Mouse (Mus musculus) gastrocnemius, postnatal 25 days (tissue): ENCODE data around the gene Rgs14. TPM values are rescaled to one million over a fixed set of nuclear protein-coding genes. Genes with fewer than 3 reads are reported as not detected.

Experiments used
- DNase-seq: peaks from one replicate; pipeline ENCODE4 v3.0.0; 2022
- long read RNA-seq, 2 experiments: library from polyadenylated mRNA; stranded (forward); transcript quantifications; one replicate each; pipeline ENCODE4 v2.0.0; 2021
- total RNA-seq, 2 experiments: library from RNA; stranded (reverse); gene quantifications; 1 replicate in 1 of 2; 2 replicates in 1 of 2; pipeline ENCODE4 v1.2.3; 2021

Rgs14 gene
- under 1 TPM; 0.15 to 0.35 TPM for total RNA-seq
- long read RNA-seq, experiment 1 = 0 reads
- long read RNA-seq, experiment 2 = 0 reads

DNA sequence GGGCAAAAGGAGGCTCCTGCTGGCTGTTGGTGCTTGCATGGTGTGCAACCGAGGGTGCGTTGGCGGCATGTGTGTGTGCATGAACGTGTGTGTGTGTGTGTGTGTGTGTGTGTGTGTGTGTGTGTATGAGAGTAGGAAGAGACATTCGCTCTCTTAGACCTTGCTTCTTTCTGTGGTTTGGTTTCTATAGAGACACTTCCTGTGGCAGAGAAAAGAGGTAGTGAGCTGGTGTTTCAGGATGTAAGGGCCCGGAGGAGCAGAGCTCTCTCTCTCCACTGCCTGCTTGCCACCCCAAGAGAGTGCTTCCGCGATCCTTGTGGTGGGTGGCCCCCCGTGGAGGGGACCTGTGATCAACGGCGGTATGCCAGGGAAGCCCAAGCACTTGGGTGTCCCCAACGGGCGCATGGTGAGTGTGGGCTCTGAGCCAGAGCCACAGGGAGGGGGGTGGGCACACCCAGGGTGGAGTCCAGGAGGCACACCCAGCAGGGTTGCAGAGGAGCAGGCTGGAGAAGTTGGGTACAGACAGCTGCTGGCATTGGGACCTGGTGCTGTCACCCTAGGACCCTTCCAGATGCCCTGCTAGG lies at the start of gene Rgs14:
Gene Rgs14 (plus strand): TSS at position 202 of the 584 bp plus-strand sequence.
- peak; percentile 32 for DNase-seq

DNA sequence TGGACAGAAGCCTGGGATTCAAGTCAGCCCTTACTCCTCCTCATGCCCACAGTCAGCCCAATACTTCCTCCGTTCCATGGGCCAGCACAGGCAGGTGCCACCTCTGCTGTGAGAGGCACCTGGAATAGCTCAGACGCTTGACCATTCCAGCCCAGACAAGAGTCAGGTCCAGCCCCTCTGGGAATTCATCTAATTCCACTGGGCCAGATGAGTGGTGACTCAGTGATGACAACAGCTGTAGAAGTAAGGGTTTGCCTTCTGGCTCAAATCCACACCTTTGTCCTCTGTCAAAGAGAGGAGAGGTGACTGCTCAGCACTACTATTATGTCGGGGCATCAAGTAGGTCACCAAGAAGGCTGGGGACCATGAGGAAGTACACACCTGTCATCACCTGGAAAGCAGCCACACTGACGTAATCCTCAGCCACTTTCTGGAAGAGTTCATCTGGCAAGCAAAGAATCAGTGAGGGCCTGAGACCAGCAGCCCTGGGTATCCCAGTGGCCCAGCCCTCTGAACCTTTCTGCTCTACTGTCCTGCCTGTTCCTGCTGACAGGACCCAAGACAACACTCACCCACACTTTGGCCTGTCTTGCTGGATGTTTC lies 49.5 kb upstream of the Rgs14 start, which contains the start of gene Prelid1:
Gene Prelid1 (plus strand): TSS at position 570 of the 603 bp plus-strand sequence.
- no peak for DNase-seq

GRCm38 (mm10) chr13:55321434-55322129 lies 48.0 kb upstream of the Rgs14 start, which contains the start of gene Rab24:
Rab24 (minus strand) TSS chr13:55321946.
- DNase-seq = peak; percentile 89

- DNase-seq = no peak
Measured at GRCm38 (mm10) chr13:55322130-55322825, 47.3 kb upstream of the Rgs14 start.

DNA sequence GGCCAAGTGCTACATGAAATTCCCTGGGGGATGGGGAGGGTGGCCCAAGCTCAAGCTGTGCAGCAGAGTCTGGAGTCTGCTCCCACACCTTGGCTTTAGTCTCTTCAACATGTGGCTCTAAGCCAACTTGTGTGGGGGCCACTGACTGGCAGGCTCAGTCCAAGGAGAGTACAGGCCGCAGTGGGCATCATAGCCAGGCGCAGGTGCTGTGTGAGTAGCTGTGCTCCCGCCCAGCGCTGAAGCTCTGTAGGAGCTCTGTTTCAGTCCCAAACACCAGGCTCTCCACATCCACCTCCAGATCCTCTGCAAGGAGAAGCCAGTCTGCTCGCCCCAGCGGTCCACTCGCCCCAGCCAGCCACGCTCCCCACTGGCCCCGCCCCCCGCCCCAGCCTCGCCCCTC lies 43.9 kb upstream of the Rgs14 start:
- DNase-seq = no peak

- no peak for DNase-seq
Measured at GRCm38 (mm10) chr13:55327169-55327568, 42.4 kb upstream of the Rgs14 start.

DNA sequence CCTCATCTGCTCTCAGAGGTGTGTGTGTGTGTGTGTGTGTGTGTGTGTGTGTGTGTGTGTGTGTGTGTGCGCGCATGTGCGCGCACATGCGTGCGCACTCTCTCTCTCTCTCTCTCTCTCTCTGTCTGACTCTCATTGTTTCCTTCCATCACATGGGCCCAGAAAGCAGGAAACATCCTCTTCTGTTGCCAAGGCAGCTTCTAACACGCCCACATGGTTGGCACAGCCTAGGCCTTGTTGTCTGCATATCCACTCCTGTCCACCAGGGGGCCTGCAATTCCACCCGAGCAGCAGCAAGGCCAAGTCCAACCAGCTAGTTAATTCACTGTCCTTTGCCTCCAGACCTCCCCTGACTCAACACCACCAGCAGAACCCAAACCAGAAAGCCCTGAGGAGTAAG lies 41.9 kb upstream of the Rgs14 start:
- peak; percentile 81 for DNase-seq

DNA sequence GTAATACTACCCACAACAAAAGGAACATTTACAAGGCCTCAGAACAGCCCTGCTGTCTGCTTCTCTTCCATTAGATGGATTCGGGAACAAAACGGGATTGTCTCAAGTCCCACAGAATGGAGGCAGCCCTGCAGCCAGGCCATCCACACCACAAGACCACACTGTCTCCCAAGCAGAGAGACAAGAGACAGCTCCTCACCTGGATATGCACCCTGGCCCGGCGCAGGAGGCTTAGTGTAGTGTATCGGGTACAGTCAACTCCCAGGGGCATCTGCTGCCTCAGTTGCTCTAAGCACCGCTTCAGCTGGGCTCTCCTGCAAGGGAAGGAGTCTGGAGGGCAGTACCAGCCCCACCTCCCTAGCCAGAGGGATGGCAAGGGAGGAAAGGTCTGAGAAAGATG lies 41.4 kb upstream of the Rgs14 start:
- DNase-seq = no peak

DNA sequence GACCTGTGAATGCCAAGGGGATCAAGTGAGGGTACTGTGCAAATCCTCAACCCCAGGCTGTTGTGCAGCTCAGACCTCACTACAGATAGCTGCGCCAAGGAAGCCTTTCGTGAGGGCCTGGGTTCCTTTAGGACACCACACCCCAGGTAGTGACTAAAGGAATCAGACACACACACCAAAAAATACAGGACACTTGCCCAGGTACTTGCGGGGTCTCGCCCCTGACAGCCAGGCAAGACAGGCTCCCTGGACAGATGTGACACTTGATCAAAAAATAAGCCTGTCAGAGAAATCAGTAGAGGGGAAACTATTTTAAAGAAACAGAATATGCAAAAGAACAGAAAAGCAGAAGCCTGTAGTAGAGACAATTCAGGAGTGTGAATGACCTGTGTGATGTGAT lies 40.9 kb upstream of the Rgs14 start:
- no peak for DNase-seq

- DNase-seq = peak; percentile 26
Measured at GRCm38 (mm10) chr13:55329109-55329682, 40.3 kb upstream of the Rgs14 start.

- peak; percentile 82 for DNase-seq
Measured at GRCm38 (mm10) chr13:55329683-55330566, 39.6 kb upstream of the Rgs14 start, which contains the start of gene Mxd3. Mxd3 (minus strand) TSS chr13:55329823.

DNA sequence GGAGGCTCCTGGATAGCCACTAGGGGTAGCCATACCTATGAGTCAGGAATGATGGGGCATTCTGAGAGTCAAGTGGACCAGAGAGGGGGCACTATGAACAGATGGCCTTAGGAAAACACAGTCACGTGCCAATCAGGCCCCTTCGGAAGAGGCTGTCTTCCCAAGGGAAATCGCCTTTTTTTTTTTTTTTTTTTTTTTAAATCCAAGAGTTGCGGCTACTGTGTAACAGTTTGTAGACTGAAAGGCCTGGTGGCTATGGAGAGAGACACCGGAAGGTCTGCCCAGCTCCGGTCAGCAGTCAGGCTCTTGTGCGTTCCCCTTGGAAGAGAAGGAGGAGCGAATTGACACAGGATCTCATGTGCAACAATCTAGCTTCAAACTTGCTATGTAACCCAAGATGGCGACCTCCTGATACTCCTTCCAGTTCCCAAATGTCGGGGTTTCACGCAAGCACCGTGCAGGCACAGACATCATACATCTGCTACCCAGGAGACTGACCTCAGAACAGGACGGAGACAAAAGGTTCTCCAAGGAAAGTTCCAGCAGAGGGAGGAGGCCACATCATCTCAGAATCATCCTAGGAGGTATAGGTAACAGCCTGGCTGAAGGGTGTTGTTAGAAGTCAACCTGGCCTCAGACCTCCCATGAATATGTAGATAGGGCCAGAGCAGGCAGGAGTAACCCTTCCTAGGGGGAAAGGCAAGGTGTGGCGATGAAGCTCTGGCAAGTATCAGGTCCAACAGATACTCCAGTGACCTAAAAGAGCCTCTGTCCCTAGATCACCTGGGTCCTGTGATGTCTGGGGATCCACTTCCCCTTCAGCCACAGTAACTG lies 38.7 kb upstream of the Rgs14 start:
- no peak for DNase-seq

DNA sequence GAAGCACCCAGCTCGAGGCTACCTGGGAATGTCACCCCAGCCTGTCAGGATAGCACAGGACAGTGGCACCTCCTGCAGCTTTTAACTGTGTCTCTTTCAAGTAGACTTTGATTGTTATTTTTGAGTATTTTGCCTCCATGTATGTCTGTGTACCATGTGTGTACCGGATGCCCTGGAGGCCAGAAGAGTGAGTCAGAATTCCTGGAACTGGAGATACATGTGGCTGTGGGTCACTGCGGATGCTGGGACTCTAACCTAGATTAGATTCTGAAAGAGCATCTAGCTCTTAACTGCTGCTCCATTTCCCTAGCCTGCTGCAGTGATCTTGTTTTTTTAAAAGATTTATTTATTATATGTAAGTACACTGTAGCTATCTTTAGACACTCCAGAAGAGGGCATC lies 37.2 kb upstream of the Rgs14 start:
- DNase-seq = no peak

DNA sequence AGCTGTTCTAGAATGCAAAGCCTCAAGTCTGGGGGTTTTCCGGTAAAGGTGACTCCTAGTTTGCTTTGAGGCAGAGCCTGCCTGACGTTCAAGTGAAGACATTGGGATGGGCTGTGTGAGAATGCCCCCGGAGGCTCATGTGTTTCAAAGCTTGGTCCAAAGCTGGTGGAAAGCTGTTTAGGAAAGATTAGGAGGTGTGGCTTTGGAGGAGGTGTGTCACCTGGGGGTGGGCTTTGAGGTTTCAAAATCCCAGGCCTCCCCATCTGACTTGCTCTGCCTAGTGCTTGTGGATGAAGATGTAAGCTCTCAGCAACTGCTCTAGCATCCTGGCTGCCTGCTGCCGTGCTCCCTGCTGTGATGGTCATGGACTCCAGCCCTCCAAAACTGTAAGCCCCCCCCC lies 33.8 kb upstream of the Rgs14 start:
- DNase-seq = no peak

GRCm38 (mm10) chr13:55337341-55337975 lies 32.1 kb upstream of the Rgs14 start:
- no peak for DNase-seq

DNA sequence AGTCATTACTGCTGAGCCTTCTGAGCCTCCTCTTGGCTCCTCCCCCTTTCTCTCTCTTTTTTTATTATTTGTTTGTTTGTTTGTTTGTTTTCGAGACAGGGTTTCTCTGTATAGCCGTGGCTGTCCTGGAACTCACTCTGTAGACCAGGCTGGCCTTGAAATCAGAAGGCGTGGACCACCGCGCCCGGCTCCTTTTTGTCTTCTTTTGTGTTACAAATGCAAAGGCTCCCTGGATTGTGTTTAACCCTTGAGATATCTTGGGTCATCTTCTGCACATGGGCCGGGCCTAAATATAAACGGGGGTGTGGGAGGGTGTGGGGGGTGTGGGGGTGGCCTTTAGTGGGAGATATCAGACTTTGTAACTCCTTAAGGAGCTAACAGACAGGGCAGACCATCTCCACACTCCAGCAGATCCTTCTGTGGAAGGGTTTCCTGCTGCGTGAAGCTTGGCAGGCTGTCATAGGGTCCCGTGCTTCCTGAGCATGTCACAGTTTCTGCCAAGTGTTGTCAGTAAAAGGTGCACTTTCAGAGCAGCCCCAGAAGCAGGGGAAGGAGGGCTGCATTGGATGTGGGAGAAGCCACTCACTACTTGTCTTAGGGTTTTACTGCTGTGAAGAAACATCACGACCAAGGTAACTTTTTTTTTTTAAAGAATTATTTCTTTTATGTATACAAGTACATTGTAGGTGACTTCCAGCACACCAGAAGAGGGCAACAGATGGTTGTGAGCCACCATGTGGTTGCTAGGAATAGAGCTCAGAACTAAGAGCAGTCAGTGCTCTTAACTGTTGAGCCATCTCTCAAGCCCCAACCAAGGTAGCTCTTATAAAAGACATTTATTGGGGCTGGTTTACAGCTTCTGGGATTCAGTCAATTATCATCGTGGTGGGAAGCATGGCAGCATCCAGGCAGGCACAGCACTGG lies 31.1 kb upstream of the Rgs14 start:
- no peak for DNase-seq

- DNase-seq = no peak
Measured at GRCm38 (mm10) chr13:55339259-55339658, 30.3 kb upstream of the Rgs14 start.

DNA sequence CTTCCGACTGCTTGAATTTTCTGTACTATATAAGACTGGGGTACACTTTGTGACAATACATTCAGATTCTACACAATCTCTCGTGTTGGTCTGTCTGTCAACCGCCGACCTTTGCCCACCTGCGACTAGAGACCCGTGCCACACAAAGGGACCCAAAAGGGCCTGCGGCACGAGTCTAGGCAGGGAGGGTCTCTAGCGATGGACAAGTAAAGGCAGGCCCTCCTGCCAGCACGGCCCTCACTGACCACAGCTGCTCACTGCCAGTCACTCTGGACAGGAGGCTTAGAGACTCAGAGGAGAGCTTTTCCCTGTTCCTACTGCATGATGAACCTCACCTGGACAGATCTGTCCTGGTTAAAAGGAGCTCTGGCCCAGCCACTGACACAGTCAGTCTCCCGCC lies 27.1 kb upstream of the Rgs14 start:
- DNase-seq = no peak

DNA sequence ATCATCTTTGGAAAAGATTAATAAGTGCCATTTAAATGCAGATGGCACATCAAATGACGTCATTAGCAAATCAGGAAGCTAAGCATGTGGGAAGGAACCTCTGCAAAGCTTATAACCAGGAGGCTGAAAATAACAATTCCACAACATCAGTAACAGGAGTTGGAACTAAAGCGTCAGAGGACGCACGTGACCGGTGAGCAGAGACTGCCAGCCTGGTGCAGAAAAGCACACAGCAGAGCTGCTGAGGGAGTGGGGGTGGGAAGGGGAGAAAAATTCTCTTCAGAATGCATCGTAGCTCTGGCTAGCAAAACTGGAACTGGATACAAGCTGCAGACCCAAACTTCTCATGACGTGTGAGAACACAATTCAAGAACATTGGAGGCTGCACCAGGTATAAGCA lies 25.2 kb upstream of the Rgs14 start:
- DNase-seq = no peak
